Mouse (Mus musculus) hindlimb bud, embryonic 11.5 days (tissue): ENCODE results near the gene Car7.

Experiments
- DNase-seq: peaks from one replicate; pipeline ENCODE4 v3.0.0-alpha.2; 2012; ENCODE audit warnings: low read depth, low spot score; ENCODE audit errors: extremely low spot score

Gene Car7

DNA sequence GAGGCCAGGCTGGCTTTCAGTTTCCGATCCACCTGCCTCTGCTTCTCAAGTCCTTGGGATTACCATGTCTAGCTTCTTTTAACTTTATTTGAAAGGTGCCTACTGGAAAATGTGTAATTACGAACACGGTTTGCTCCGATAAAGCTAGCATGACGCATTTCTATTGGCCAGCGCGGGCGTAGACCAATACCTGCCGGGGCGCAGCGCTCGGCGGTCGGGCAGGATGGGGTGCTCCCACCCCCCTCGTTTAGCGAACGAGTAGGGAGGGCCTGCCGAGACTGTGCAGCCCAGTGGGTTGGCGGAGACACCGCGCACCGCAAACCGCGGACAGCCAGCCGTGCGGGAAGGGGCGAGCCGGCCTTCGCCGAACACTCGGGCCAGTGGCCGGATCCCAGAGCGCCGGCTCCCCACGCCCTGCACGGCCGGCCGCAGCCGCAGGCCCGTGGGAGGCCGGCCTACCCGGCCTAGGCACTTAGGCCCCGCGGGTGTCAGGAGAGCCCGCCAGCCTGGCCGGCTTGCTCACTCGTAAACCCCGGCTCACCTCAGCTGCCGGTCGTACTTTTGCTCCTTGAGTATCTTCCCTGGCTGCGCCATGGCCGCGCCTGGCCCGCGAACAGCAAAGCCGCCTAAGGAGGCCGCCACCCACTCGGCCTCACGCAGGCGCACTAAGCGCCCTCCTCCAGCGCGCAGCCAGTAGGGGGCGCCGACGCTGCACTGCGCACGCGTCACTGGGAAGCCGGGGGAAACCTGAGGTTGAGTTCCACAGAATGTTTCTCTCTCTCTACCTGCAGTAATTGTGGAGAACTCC is at the start of gene Car7, which contains the start of gene Nae1:
Car7 (plus strand) TSS at position 719 of the 808 bp plus-strand sequence.
Nae1 (minus strand) TSS at position 667 of the 808 bp plus-strand sequence.
- DNase-seq: peak; percentile 79

- DNase-seq: no peak
Observed at GRCm38 (mm10) chr8:104509061-104510006, 25.2 kb upstream of the Car7 start, which contains the start of gene Terb1. Gene Terb1, minus strand, starts transcription at chr8:104509910.

GRCm38 (mm10) chr8:104510134-104510533 is 24.4 kb upstream of the Car7 start:
- no peak for DNase-seq

DNA sequence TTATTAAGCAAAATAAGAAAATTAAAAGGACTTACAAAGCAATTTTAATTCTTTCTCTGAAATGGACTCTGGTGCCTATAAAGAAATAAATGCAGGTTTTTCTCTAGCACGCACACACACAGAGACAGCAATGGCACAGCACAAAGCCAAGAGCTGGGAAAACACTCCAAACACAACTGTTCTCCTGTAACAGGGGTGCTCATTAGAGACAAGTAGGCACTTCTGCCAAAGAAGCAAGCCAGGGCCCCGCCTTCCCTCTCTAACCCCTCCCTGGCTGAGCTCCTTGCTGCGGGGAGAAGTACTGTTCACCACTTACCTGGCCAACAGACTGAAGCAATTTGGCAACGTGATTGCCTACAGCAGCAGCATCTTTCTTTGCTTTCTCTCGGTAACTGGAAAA is 16.6 kb upstream of the Car7 start:
- DNase-seq: no peak

DNA sequence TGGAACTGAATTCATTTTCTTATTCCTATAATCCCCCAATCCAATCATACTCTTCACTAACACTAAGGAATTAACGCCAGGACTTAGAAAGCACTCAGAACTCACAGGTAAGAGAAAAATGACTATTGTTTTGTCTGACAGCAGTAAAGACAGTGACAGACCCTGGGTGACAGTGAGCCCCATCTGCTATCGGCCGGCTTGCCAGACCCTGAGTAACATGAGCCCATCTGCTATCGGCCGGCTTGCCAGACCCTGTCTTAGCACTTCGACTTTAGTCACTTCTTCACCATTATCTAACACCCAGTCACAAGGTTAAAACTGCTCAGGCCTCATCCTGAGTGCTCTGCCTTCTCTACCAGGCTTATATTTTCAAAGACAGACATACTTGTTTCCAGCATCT is 4.8 kb upstream of the Car7 start:
- no peak for DNase-seq

GRCm38 (mm10) chr8:104533551-104533950 is 938 bp upstream of the Car7 start:
- DNase-seq: no peak

- DNase-seq: no peak
Observed at GRCm38 (mm10) chr8:104534779-104535141, 271 bp downstream of the Car7 start.

DNA sequence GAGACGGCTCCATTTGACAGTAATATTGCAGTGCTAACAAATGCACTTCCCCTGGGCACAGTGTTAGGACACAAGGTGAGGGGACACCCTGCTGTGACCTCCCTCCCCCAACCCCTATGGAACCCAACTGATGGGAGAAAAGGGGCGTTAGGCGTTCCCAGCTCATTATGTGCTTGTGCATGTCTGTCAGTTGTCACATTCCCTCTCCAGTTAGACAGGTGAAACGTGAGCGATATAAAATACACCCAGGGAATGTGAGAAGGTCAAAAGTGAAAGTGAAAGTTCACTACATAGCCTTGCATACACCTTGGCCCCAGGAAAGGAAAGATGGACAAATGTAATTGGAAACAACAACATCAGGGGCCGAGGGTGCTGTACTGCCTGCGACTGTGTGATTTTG is 889 bp downstream of the Car7 start:
- no peak for DNase-seq

- DNase-seq: no peak
Observed at GRCm38 (mm10) chr8:104536028-104536427, 1.5 kb downstream of the Car7 start.

- DNase-seq: no peak
Observed at GRCm38 (mm10) chr8:104538896-104539295, 4.4 kb downstream of the Car7 start.

DNA sequence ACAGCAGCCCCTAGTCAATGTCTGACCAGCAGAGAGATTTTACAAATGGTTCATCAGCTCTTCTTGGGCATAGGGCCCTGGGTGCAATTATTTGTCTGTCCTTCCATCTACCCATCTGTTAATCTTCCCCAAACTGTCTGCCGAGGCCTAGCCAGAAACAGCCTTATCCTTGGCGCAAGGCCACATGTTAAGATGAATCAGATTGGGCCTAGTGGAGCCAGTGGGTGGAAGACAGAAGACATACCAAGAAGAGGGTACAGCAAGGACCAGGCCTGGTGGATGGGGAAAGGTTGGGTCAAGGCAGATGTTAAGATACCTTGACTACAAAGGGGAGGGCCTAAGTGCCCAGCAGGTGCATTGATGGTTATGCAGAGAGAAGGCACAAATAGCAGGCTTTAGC is 5.1 kb downstream of the Car7 start:
- DNase-seq: no peak

DNA sequence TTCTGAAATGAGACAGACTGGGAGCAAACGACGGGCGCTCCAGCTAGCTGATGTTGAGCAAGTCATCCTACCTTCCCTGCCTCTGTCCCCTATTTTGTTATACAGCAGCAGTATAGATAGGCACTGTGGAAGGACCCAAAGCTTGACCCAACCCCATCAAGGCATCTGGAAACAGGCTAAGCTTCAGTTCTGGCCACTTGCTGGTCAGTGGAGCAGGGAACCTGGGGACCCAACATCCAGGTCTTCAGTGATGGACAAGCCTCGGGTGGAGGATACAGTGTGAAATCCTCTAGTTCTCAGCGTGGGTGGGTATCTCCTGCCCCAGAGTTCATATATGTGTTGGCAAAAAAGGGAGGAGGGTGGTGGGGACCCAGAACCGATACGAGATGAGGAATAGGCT is 5.7 kb downstream of the Car7 start:
- no peak for DNase-seq

DNA sequence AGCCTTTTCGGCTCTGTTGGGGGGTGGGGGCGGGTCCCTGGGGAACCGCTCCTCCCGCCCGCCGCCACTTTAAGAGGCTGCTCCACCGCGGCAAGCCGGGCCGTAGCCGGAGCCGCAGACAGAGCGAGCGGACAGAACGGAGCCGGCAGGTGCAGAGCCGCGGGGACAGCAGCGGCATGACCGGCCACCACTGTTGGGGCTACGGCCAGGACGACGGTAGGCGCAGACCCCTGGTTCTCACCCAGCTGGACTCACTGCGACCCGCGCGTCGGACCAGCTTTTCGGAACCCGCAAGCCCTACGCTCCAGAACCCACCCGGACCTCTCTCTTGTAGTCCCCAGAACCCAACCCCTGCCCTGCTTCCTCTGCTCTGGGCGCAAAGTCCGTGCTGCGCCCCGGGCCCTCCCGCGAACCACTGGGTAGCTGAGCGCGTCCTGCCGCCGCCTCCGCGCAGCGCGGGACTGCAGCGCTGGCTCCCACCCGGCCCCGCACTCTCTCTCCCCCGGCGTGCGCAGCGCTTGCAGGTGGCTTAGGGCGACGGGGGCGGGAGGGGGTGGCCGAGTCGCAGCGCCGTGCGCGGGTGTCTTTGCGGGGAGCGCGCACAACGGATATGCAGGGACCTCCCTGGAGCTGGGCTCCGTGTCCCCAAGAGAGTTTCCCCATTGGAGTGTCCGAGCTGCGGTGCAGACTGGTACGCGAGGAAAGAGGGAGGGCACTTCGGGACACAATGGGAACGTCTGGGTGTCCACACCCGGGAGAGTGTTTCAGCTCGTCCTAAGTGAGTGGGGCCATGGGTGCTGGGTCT is 6.4 kb downstream of the Car7 start:
- DNase-seq: no peak

DNA sequence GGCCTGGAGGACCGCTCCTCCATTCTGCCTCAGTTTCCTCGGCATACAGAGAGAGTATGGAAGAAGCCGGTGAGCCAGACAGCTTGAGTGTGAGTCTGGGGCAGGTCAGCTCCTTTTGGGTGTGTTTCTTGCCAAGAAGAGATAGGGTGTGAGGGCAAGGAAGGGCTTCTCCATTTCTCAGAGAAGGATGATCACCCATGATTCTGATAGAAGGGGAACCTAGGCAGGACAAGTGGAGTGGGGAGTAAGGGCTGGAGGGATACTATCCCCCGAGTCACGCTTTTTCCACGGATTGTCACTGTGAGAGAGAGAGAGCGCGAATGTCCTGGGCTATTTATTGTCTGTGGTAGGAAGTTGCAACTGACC is 7.0 kb downstream of the Car7 start:
- no peak for DNase-seq

DNA sequence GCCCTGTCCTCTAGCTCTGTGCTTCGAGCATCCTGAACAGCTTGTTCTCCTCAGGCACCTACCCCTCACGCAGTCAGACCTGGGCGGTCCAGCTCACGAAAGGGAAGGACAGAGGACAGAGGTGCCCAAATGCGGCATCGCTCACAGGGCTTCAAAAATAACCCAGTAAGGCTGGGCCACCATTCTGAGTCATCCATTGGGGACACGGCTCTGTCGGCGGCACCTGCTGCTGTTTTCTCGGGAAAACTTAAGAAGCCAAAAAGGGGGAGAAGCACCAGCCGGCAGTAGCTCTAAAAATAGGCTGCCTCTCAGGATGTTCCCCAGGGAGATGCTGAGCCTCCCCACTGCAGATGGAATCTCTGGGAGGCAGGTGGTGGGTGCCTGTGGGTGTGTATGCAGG is 7.7 kb downstream of the Car7 start:
- DNase-seq: no peak

DNA sequence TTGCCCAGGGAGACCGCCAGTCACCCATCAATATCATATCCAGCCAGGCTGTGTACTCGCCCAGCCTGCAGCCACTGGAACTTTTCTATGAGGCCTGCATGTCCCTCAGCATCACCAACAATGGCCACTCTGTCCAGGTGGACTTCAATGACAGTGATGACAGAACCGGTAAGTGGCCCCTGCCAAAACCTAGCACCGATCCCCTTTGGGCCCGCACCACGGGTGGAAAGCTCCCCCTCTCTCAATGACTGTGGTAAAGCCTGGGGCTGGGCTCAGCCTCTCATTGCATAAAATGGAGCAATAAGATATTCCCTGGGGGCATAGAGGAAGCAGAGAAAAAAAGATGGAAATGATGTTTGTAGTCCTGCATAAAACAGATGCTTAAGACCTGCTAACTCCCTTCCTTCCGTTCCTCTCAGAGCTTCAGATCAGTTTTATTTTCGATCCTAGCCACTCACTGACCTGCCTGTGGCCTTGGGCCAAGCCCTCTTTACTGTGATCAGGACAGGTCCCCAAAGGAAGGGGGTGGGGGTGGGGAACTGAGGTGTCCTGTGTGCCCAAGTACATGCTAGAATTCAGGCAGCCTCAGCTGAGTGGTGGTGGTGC is 9.1 kb downstream of the Car7 start:
- DNase-seq: no peak

DNA sequence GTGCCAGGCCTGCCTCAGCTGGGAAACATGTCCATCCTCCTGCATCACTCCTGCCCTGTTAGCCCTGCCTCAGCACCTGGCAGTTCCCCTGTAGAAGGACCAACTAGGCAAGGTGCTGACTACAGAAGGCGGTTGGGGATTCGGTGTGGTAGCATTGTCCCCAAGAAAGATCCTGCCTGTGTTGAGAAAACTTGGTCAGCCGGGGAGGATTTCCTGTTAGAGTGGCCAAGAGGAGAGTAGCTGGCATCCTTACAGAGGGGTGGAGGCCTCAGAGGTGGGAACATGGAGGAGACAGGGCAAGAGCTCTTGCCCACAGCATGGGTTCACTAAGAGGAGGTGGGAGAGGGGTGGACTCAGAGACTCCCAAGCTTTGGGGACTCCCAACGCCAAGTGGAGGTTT is 20.7 kb downstream of the Car7 start:
- no peak for DNase-seq

GRCm38 (mm10) chr8:104557226-104557625 is 22.7 kb downstream of the Car7 start:
- DNase-seq: no peak

DNA sequence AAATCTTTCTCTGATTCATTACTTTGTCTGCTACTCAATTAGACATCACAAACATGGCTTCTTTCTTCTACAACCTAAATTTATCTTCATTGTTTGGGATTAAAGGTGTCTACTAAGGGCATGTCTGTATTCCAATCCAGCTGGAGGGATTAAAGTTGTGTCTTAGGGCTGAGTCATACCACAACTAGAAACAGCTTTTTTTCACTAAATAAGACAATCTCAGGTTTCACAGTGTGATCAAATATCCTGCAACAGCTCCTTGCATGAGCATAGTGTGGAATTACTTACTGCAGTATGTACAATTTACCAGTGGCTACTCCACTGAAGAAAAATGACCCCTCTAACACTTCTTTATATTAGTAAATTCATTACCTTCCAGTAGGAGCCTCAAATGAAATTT is 26.2 kb downstream of the Car7 start:
- no peak for DNase-seq

DNA sequence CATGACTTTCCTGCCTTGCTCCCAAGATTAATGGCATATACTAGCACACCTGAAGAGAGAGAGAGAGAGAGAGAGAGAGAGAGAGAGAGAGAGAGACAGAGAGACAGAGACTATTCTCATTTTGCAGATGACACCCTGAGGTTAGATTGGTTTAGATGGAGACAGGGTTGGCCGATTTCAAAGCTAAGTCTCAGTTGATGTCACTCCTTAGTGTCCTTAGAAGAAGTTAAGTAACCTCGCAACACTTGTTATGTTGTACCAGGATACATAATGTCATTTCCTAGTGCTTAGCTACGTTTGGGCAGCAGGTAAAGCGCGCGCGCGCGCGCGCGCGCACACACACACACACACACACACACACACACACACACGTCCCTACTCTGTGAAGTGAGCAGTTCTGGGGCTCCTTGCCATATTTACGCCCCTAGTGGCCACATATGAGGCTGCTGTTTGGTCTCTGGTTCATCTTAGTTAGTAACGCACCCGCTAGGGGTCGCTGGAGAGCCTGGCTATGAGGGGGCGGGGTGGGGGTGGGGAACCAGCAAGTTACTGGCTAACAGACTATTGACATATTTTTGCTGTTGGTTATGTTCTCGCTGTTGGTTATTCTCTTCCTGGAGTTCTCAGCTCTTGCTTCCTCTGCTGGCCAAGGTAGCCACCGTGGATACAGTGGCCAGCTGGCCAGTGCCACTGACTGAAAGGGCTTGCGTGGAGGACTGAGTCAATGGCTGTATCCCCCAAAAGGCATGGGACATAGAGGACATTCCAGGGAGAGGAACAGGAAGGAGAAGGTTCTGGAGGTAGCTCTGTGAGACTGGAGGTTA is 30.4 kb downstream of the Car7 start:
- DNase-seq: peak; percentile 84
